Mouse (Mus musculus): ENCODE results near the gene Zfp27. TPM values are rescaled to one million over a fixed set of nuclear protein-coding genes. Genes with fewer than 3 reads are reported as not detected.
"Not testable (repeated sequence)": the region's sequence is repeated elsewhere in the genome, so short reads cannot be mapped to it uniquely, and the experiment has no call there.

The Zfp27 gene
- polyA plus RNA-seq, 1 experiment: 0.04 TPM

GRCm38 (mm10) chr7:29898351-29898750 lies 8.0 kb downstream of the Zfp27 start:
- Histone ChIP-seq H3K27me3 (replicated peaks) (no peaks in the 10 kb centered on the region), H3K9me3 (peaks cover 37% of the 10 kb centered on the region), H3K36me3 (replicated peaks; ENCODE audit: low read length) (peaks cover 82% of the 10 kb centered on the region), H3K4me1 (no peaks in the 10 kb centered on the region), H3K4me3 (replicated peaks) (no peak overlapping the region)
- TF ChIP-seq FLI1 (IDR thresholded peaks at IDR 0.05; ENCODE audit: low read length) (no peak), GATA1 (IDR thresholded peaks at IDR 0.05; ENCODE audit: borderline replicate concordance, low read length) (no peak)

- H3K4me3 ChIP-seq (replicated peaks): no peak overlapping the region
- peaks cover 62% of the 10 kb centered on the region for H3K36me3 ChIP-seq (replicated peaks; ENCODE audit: low read length)
- peaks cover 69% of the 10 kb centered on the region for H3K9me3 ChIP-seq
Measured at GRCm38 (mm10) chr7:29892756-29893155, 13.6 kb downstream of the Zfp27 start.

DNA sequence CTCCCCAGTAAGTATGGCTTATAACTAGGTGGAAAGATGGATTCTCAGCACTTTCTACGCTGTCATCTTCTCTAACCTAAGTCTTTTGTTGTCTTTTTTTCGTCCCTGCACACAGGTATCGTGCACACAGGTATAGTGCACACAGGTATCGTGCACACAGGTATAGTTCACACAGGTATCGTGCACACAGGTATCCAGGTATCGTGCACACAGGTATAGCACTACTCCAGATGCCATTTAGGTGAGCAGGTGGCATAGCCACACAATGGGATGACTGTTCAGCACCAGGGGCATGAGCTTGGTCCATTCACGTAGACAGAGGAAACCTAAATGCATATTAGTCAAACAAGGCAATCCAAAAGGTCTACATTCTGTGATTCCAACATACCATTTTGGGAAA lies 15.9 kb downstream of the Zfp27 start:
- TF ChIP-seq GATA1 (IDR thresholded peaks at IDR 0.05; ENCODE audit: borderline replicate concordance, low read length): no peak
- TF ChIP-seq FLI1 (IDR thresholded peaks at IDR 0.05; ENCODE audit: low read length): no peak
- H3K9me3 ChIP-seq: peaks cover 80% of the 10 kb centered on the region
- no peak overlapping the region for H3K4me3 ChIP-seq (replicated peaks)

More at GRCm38 (mm10) chr7:29892756-29893155, 13.6 kb downstream of the Zfp27 start:
- Histone ChIP-seq H3K27me3 (replicated peaks) (no peaks in the 10 kb centered on the region), H3K4me1 (no peaks in the 10 kb centered on the region)
- no peak for TF ChIP-seq GATA1 (IDR thresholded peaks at IDR 0.05; ENCODE audit: borderline replicate concordance, low read length)
- TF ChIP-seq FLI1 (IDR thresholded peaks at IDR 0.05; ENCODE audit: low read length): no peak

GRCm38 (mm10) chr7:29880916-29881315 lies 25.5 kb downstream of the Zfp27 start:
- Histone ChIP-seq H3K9me3 (peaks cover 85% of the 10 kb centered on the region), H3K4me1 (no peaks in the 10 kb centered on the region), H3K4me3 (replicated peaks) (no peak overlapping the region), H3K27me3 (replicated peaks) (no peaks in the 10 kb centered on the region), H3K36me3 (replicated peaks; ENCODE audit: low read length) (peaks cover 5% of the 10 kb centered on the region)
- no peak for TF ChIP-seq FLI1 (IDR thresholded peaks at IDR 0.05; ENCODE audit: low read length)
- no peak for TF ChIP-seq GATA1 (IDR thresholded peaks at IDR 0.05; ENCODE audit: borderline replicate concordance, low read length)

More for the DNA sequence above, 15.9 kb downstream of the Zfp27 start:
- Histone ChIP-seq H3K36me3 (replicated peaks; ENCODE audit: low read length) (peaks cover 42% of the 10 kb centered on the region), H3K27me3 (replicated peaks) (no peaks in the 10 kb centered on the region), H3K4me1 (no peaks in the 10 kb centered on the region)

- Histone ChIP-seq H3K27me3 (replicated peaks) (no peaks in the 10 kb centered on the region), H3K36me3 (replicated peaks; ENCODE audit: low read length) (peaks cover 13% of the 10 kb centered on the region), H3K9me3 (peaks cover 85% of the 10 kb centered on the region), H3K4me3 (replicated peaks) (no peak overlapping the region), H3K4me1 (no peaks in the 10 kb centered on the region)
- TF ChIP-seq GATA1 (IDR thresholded peaks at IDR 0.05; ENCODE audit: borderline replicate concordance, low read length) (no peak), FLI1 (IDR thresholded peaks at IDR 0.05; ENCODE audit: low read length) (no peak)
Measured at GRCm38 (mm10) chr7:29880056-29880455, 26.3 kb downstream of the Zfp27 start.

DNA sequence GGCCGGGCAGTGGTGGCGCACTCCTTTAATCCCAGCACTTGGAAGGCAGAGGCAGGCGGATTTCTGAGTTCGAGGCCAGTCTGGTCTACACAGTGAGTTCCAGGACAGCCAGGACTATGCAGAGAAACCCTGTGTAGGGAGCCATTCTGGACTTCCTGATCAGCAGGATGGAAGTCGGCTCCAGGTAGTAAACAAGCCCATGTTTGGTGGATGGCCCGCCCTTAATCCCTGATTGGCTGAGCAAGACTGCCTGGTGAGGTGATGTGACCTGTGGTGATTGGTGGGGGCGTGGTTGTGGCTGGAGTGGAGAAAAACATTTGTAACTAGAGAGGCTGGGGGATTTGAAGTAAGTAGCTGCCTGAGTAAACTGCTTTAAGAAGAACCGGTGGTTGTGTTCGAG lies 28.8 kb downstream of the Zfp27 start:
- Histone ChIP-seq H3K36me3 (replicated peaks; ENCODE audit: low read length) (peaks cover 24% of the 10 kb centered on the region), H3K9me3 (peaks cover 79% of the 10 kb centered on the region)
- not testable (repeated sequence) for H3K27me3 ChIP-seq (replicated peaks); H3K4me1 ChIP-seq; H3K4me3 ChIP-seq (replicated peaks)

- Histone ChIP-seq H3K27me3 (replicated peaks) (no peaks in the 10 kb centered on the region), H3K4me3 (replicated peaks) (no peak overlapping the region), H3K4me1 (no peaks in the 10 kb centered on the region), H3K36me3 (replicated peaks; ENCODE audit: low read length) (peaks cover 24% of the 10 kb centered on the region), H3K9me3 (peaks cover 76% of the 10 kb centered on the region)
- TF ChIP-seq FLI1 (IDR thresholded peaks at IDR 0.05; ENCODE audit: low read length) (no peak), GATA1 (IDR thresholded peaks at IDR 0.05; ENCODE audit: borderline replicate concordance, low read length) (no peak)
Measured at GRCm38 (mm10) chr7:29874256-29874655, 32.1 kb downstream of the Zfp27 start.

- H3K9me3 ChIP-seq: 0 out of 2 replicates have a peak, but pooled peaks cover 6% of the 10 kb centered on the region
- no peak overlapping the region for H3K4me3 ChIP-seq (replicated peaks)
- no peaks in the 10 kb centered on the region for H3K27me3 ChIP-seq (replicated peaks)
- peaks cover 19% of the 10 kb centered on the region for H3K4me1 ChIP-seq
- TF ChIP-seq FLI1 (IDR thresholded peaks at IDR 0.05; ENCODE audit: low read length) (no peak), GATA1 (IDR thresholded peaks at IDR 0.05; ENCODE audit: borderline replicate concordance, low read length) (no peak)
- peaks cover 9% of the 10 kb centered on the region for H3K36me3 ChIP-seq (replicated peaks; ENCODE audit: low read length)
Measured at GRCm38 (mm10) chr7:29861660-29862059, 44.7 kb downstream of the Zfp27 start.

DNA sequence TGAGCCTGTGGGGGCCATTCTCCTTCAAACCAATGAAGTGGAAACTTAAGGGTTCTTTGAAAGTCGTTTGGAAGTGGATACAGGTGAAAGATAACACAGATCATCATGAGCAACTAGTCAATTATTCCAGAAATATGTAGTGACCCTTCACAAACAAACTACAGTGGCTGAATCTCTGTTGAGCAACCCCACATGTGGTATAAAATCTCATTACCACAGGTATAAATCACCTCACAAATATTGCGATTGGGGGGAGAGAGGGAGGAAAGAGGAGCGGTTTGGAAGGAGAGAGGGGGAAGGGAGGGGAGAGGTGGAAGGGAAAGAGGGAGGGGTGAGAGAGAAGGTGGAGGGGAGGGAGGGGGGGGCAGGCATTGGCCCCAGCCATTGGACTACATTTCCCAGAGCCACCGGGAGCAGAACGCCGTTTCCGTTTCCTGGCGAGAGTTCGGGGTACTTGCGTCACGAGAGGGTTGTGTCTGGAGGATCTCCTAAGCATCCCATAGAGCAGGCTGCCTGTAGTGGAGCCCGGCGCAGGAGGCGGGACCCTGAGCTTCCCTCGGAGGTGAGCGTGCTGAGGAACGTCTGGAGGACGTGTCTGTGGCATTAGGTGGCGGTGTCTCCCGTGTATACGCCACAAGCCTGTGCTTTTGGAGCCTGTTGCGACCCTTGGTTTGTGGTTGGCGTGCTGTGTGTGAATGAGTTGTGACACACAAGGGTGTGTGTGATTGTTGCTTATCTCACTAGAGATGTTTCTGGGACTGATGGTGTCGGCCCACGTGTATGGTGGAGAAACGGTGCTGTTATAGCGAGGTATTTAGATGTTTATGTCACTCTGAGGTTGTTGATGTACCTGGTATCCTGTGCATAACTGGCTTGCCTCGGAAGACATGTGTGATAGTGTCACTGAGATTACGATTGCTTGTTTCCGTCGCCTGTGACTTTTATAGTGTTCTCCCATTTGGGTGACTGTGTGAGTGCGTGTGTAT lies 46.5 kb downstream of the Zfp27 start, which contains the start of gene Zfp420:
Gene Zfp420, plus strand, starts transcription at position 448 of the 986 bp plus-strand sequence.
- Histone ChIP-seq H3K27me3 (replicated peaks) (no peaks in the 10 kb centered on the region), H3K9me3 (0 out of 2 replicates have a peak, but pooled peaks cover 6% of the 10 kb centered on the region), H3K4me1 (peaks cover 14% of the 10 kb centered on the region), H3K36me3 (replicated peaks; ENCODE audit: low read length) (peaks cover 9% of the 10 kb centered on the region), H3K4me3 (replicated peaks) (peak within 1 kb of the TSS; percentile 96)
- TF ChIP-seq FLI1 (IDR thresholded peaks at IDR 0.05; ENCODE audit: low read length) (no peak), GATA1 (IDR thresholded peaks at IDR 0.05; ENCODE audit: borderline replicate concordance, low read length) (no peak)

- TF ChIP-seq FLI1 (IDR thresholded peaks at IDR 0.05; ENCODE audit: low read length) (no peak), GATA1 (IDR thresholded peaks at IDR 0.05; ENCODE audit: borderline replicate concordance, low read length) (no peak)
- peaks cover 11% of the 10 kb centered on the region for H3K9me3 ChIP-seq
- H3K4me3 ChIP-seq (replicated peaks): peak within 1 kb of the TSS; percentile 95
- peaks cover 30% of the 10 kb centered on the region for H3K36me3 ChIP-seq (replicated peaks; ENCODE audit: low read length)
- H3K4me1 ChIP-seq: peaks cover 15% of the 10 kb centered on the region
- H3K27me3 ChIP-seq (replicated peaks): no peaks in the 10 kb centered on the region
Measured at GRCm38 (mm10) chr7:29853219-29853842, 53.0 kb downstream of the Zfp27 start, which contains the start of gene Zfp940. Gene Zfp940, minus strand, starts transcription at chr7:29853669.

Data from megakaryocyte, embryonic 14.5 days (primary cell).